Mouse (Mus musculus) left cerebral cortex, postnatal 14 days (tissue): ENCODE measurements at regions not wholly inside any gene's neighbourhood (a gene's known extent, or its start where the extent isn't known, plus 50 kb on each side); places are given as distances from the start of the nearest gene placed in this dataset.

Experiments
- DNase-seq, 2 experiments: peaks; one replicate each; pipeline ENCODE4 v3.0.0; 2021 to 2022; ENCODE audit warnings: low spot score in 2 of 2, mixed read lengths in 1 of 2
- intact Hi-C: fragments of 180-260 bp; cut with DNase I; formaldehyde crosslinking; loops from one replicate; pipeline ENCODE4 v1.15.1; 2025

- DNase-seq = no peak
- intact Hi-C loops = no loop called here
Observed at GRCm38 (mm10) chr13:52035731-52036130, 189.3 kb downstream of the Gadd45g start.

- DNase-seq = peak in 1 of 2 experiments; percentile 43
- intact Hi-C loops = no loop called here
Observed at GRCm38 (mm10) chr13:52036351-52036750, 189.9 kb downstream of the Gadd45g start.

GRCm38 (mm10) chr13:52037218-52037617 lies 190.7 kb downstream of the Gadd45g start:
- intact Hi-C loops = no loop called here

GRCm38 (mm10) chr13:52041467-52042421 lies 195.3 kb downstream of the Gadd45g start:
- intact Hi-C loops = loop anchor here (10.0 kb wide), 1 partner anchor 197 kb away; the partner anchor contains the start of gene Gadd45g
- DNase-seq = peak; percentile 29 to 59

More at GRCm38 (mm10) chr13:52037218-52037617, 190.7 kb downstream of the Gadd45g start:
- no peak for DNase-seq

GRCm38 (mm10) chr13:52042867-52043266 lies 196.4 kb downstream of the Gadd45g start:
- no peak for DNase-seq
- intact Hi-C loops = loop anchor here (10.0 kb wide), 1 partner anchor 198 kb away; the partner anchor contains the start of gene Gadd45g

- DNase-seq = no peak
- intact Hi-C loops = loop anchor here (10.0 kb wide), 1 partner anchor 199 kb away; the partner anchor contains the start of gene Gadd45g
Observed at GRCm38 (mm10) chr13:52043916-52044315, 197.4 kb downstream of the Gadd45g start.

GRCm38 (mm10) chr13:52045349-52045748 lies 198.9 kb downstream of the Gadd45g start:
- DNase-seq = no peak
- intact Hi-C loops = loop anchor here (10.0 kb wide), 1 partner anchor 201 kb away; the partner anchor contains the start of gene Gadd45g

GRCm38 (mm10) chr13:52046020-52046419 lies 199.5 kb downstream of the Gadd45g start:
- no peak for DNase-seq
- intact Hi-C loops = loop anchor here (10.0 kb wide), 1 partner anchor 201 kb away; the partner anchor contains the start of gene Gadd45g

GRCm38 (mm10) chr13:52046700-52047099 lies 200.2 kb downstream of the Gadd45g start:
- peak in 1 of 2 experiments; percentile 56 for DNase-seq
- intact Hi-C loops = loop anchor here (10.0 kb wide), 1 partner anchor 202 kb away; the partner anchor contains the start of gene Gadd45g

GRCm38 (mm10) chr13:52047937-52048336 lies 201.5 kb downstream of the Gadd45g start:
- intact Hi-C loops = loop anchor here (10.0 kb wide), 1 partner anchor 203 kb away; the partner anchor contains the start of gene Gadd45g

GRCm38 (mm10) chr13:52048777-52049176 lies 202.3 kb downstream of the Gadd45g start:
- intact Hi-C loops = loop anchor here (10.0 kb wide), 1 partner anchor 204 kb away; the partner anchor contains the start of gene Gadd45g
- DNase-seq = no peak

More at GRCm38 (mm10) chr13:52047937-52048336, 201.5 kb downstream of the Gadd45g start:
- DNase-seq = peak in 1 of 2 experiments; percentile 41

GRCm38 (mm10) chr13:52049249-52049648 lies 202.8 kb downstream of the Gadd45g start:
- DNase-seq = no peak
- intact Hi-C loops = loop anchor here (10.0 kb wide), 1 partner anchor 204 kb away; the partner anchor contains the start of gene Gadd45g

- intact Hi-C loops = no loop called here
- no peak for DNase-seq
Observed at GRCm38 (mm10) chr13:52055741-52056140, 209.3 kb downstream of the Gadd45g start.

GRCm38 (mm10) chr13:52057456-52057855 lies 211.0 kb downstream of the Gadd45g start:
- intact Hi-C loops = no loop called here
- no peak for DNase-seq

GRCm38 (mm10) chr13:52059756-52060417 lies 213.4 kb downstream of the Gadd45g start:
- DNase-seq = no peak
- intact Hi-C loops = no loop called here

GRCm38 (mm10) chr13:52060418-52060870 lies 214.0 kb downstream of the Gadd45g start:
- DNase-seq = no peak
- intact Hi-C loops = no loop called here

GRCm38 (mm10) chr13:52061454-52061853 lies 215.0 kb downstream of the Gadd45g start:
- DNase-seq = no peak
- intact Hi-C loops = no loop called here

GRCm38 (mm10) chr13:52061881-52062280 lies 215.4 kb downstream of the Gadd45g start:
- intact Hi-C loops = no loop called here
- DNase-seq = no peak

- no peak for DNase-seq
- intact Hi-C loops = no loop called here
Observed at GRCm38 (mm10) chr13:52062576-52062975, 216.1 kb downstream of the Gadd45g start.
